Mouse (Mus musculus) cerebellum, adult 9-10 months (tissue): ENCODE data around the gene Gnai2.
"Not testable (repeated sequence)": the region's sequence is repeated elsewhere in the genome, so short reads cannot be mapped to it uniquely, and the experiment has no call there.

Source experiments
- DNase-seq: peaks from one replicate; pipeline ENCODE4 v3.0.0; 2022

Gene Gnai2

GRCm38 (mm10) chr9:107566041-107566709 lies 69.0 kb downstream of the Gnai2 start:
- peak; percentile 83 for DNase-seq

- DNase-seq: not testable (repeated sequence)
These were observed 69.6 kb downstream of the Gnai2 start for GRCm38 (mm10) chr9:107565556-107565955.
